In genomic region chr2:166355446-166355845, GRCm38 (mm10) we compare ENCODE assay signal across 23 mouse cellular contexts.
"Had no signal": no experiment of that assay in that cellular context is flagged by ENCODE, and none has a peak within 500 bp of the region (broad histone marks: within the 10 kb centered on the region; RNA-seq: fewer than 3 reads in every experiment).

No protein-coding gene starts in this region.

- H3K4me2 ChIP-seq: heart, embryonic 11.5 days; heart, embryonic 13.5 days; heart, embryonic 15.5 days; hindbrain, embryonic 15.5 days; limb, embryonic 13.5 days; limb, embryonic 15.5 days; liver, embryonic 12.5 days had no signal

- H3K27me3 ChIP-seq: heart, embryonic 15.5 days; limb, embryonic 13.5 days; limb, embryonic 15.5 days; liver, embryonic 12.5 days had no signal

- DNase-seq: gastrocnemius, postnatal 14 days; gastrocnemius, postnatal 36 days; heart, adult 11 months; heart, adult 2 months; heart, postnatal 14 days; heart, postnatal 36 days; kidney, adult 18-20 months; kidney, adult 8-10 months; kidney, postnatal 14 days; kidney, postnatal 36 days had no signal

- H3K9ac ChIP-seq: heart, embryonic 13.5 days; heart, embryonic 15.5 days; hindbrain, embryonic 15.5 days; limb, embryonic 13.5 days; limb, embryonic 15.5 days; liver, embryonic 12.5 days; liver, embryonic 14.5 days had no signal

- H3K4me3 ChIP-seq: heart, adult 2 months; heart, embryonic 13.5 days; heart, embryonic 15.5 days; hindbrain, embryonic 15.5 days; layer of hippocampus, adult 2 months; left cerebral cortex, adult 2 months; limb, embryonic 13.5 days; limb, embryonic 15.5 days; liver, embryonic 12.5 days had no signal

- H3K27ac ChIP-seq: heart, adult 2 months; heart, embryonic 13.5 days; heart, embryonic 15.5 days; hindbrain, embryonic 15.5 days; hindbrain, postnatal 0 days; kidney, postnatal 0 days; layer of hippocampus, adult 2 months; left cerebral cortex, adult 2 months; limb, embryonic 13.5 days; limb, embryonic 15.5 days; liver, embryonic 12.5 days; liver, embryonic 14.5 days had no signal

- H3K36me3 ChIP-seq: heart, embryonic 13.5 days; heart, embryonic 15.5 days; hindbrain, embryonic 15.5 days; limb, embryonic 13.5 days; limb, embryonic 15.5 days; liver, embryonic 12.5 days had no signal

- H3K9me3 ChIP-seq: heart, embryonic 13.5 days; heart, embryonic 15.5 days; hindbrain, embryonic 15.5 days; limb, embryonic 13.5 days; limb, embryonic 15.5 days; liver, embryonic 12.5 days had no signal

- ATAC-seq: hindbrain, postnatal 0 days; intestine, embryonic 16.5 days; liver, embryonic 12.5 days had no signal
